ENCODE assay signal across 12 mouse cellular contexts in genomic region chr4:131484607-131485111, GRCm38 (mm10).
A peak's percentile ranks its signal among the peaks of the same experiment; 100 is the strongest.
DNase-seq lines count a peak whose midpoint lies in the region; ATAC-seq lines count a peak whose summit lies in the region.
"Had no signal": no experiment of that assay in that cellular context is flagged by ENCODE, and none has a peak within 500 bp of the region (broad histone marks: within the 10 kb centered on the region; RNA-seq: fewer than 3 reads in every experiment).

No protein-coding gene starts in this region.

- H3K36me3 ChIP-seq in midbrain, embryonic 10.5 days = no peaks in the 10 kb centered on the region
- no peaks in the 10 kb centered on the region for H3K36me3 ChIP-seq in midbrain, embryonic 11.5 days (ENCODE audit: control insufficient read depth, insufficient read depth, low read length)
- no peaks in the 10 kb centered on the region for H3K36me3 ChIP-seq in embryonic facial prominence, embryonic 14.5 days (ENCODE audit: control insufficient read depth, insufficient read depth, low read length)
- no peaks in the 10 kb centered on the region for H3K36me3 ChIP-seq in limb, embryonic 11.5 days (ENCODE audit: control insufficient read depth, insufficient read depth, low read length)
- H3K36me3 ChIP-seq: liver, embryonic 13.5 days had no signal

- peak overlapping the region; percentile 70 for H3K27ac ChIP-seq in midbrain, embryonic 10.5 days (replicated peaks)
- H3K27ac ChIP-seq in midbrain, embryonic 11.5 days (ENCODE audit: low read depth, low read length) = no peak overlapping the region
- H3K27ac ChIP-seq in embryonic facial prominence, embryonic 14.5 days (replicated peaks; ENCODE audit: low read depth, low read length) = peak overlapping the region; percentile 75
- peak overlapping the region; percentile 93 for H3K27ac ChIP-seq in limb, embryonic 11.5 days (replicated peaks; ENCODE audit: low read depth, low read length)
- H3K27ac ChIP-seq: liver, embryonic 13.5 days had no signal

- H3K4me1 ChIP-seq in midbrain, embryonic 10.5 days = peaks cover 44% of the 10 kb centered on the region
- no peaks in the 10 kb centered on the region for H3K4me1 ChIP-seq in midbrain, embryonic 11.5 days (ENCODE audit: control insufficient read depth, insufficient read depth, low read length)
- H3K4me1 ChIP-seq in embryonic facial prominence, embryonic 14.5 days (ENCODE audit: control insufficient read depth, insufficient read depth, low read length) = peaks cover 44% of the 10 kb centered on the region
- H3K4me1 ChIP-seq in limb, embryonic 11.5 days (ENCODE audit: control insufficient read depth, insufficient read depth, low read length) = peaks cover 74% of the 10 kb centered on the region
- H3K4me1 ChIP-seq: liver, embryonic 13.5 days had no signal

- H3K9ac ChIP-seq in midbrain, embryonic 11.5 days (ENCODE audit: low read length) = no peak overlapping the region
- H3K9ac ChIP-seq in embryonic facial prominence, embryonic 14.5 days (ENCODE audit: low read depth, low read length) = peak overlapping the region; percentile 45
- H3K9ac ChIP-seq in limb, embryonic 11.5 days (ENCODE audit: low read length) = peak overlapping the region; percentile 43; the same call in 1 of the 2 replicates
- H3K9ac ChIP-seq: liver, embryonic 13.5 days had no signal

- ATAC-seq in midbrain, embryonic 11.5 days (ENCODE audit: low FRiP score) = no peak
- ATAC-seq in embryonic facial prominence, embryonic 14.5 days (ENCODE audit: low read depth) = peak; percentile 56
- ATAC-seq in limb, embryonic 11.5 days (ENCODE audit: insufficient number of reproducible peaks, low FRiP score, low TSS enrichment, low read depth) = peak; percentile 78

- H3K4me3 ChIP-seq in midbrain, embryonic 10.5 days = no peak overlapping the region
- H3K4me3 ChIP-seq in midbrain, embryonic 11.5 days (ENCODE audit: low read depth, low read length) = no peak overlapping the region
- H3K4me3 ChIP-seq in embryonic facial prominence, embryonic 14.5 days (ENCODE audit: low read depth, low read length) = no peak overlapping the region
- H3K4me3 ChIP-seq in limb, embryonic 11.5 days (ENCODE audit: low read depth, low read length) = no peak overlapping the region
- H3K4me3 ChIP-seq: liver, embryonic 13.5 days; myocyte had no signal

- peak; percentile 34 for DNase-seq in midbrain, embryonic 10.5 days (ENCODE audit: low spot score)
- no peak for DNase-seq in midbrain, embryonic 11.5 days (ENCODE audit: low spot score, missing footprints)
- peak; percentile 92 for DNase-seq in embryonic facial prominence, embryonic 14.5 days (ENCODE audit: low spot score)
- peak; percentile 90 for DNase-seq in limb, embryonic 11.5 days (ENCODE audit: low spot score)
- DNase-seq in yolk sac, embryonic 10.5 days (ENCODE audit: low spot score) = peak; percentile 19
- DNase-seq in layer of hippocampus, postnatal 25 days (ENCODE audit: extremely low spot score in 1 of 2, low spot score in 1 of 2) = no peak
- no peak for DNase-seq in gastrocnemius, postnatal 25 days
- no peak for DNase-seq in layer of hippocampus, postnatal 14 days (ENCODE audit: low spot score in 2 of 2)
- DNase-seq: gastrocnemius, postnatal 14 days; kidney, adult 18-20 months; liver, embryonic 13.5 days had no signal

- no peak overlapping the region for H3K4me2 ChIP-seq in midbrain, embryonic 11.5 days
- peak overlapping the region; percentile 37 for H3K4me2 ChIP-seq in embryonic facial prominence, embryonic 14.5 days (ENCODE audit: low read depth, low read length)
- peak overlapping the region; percentile 27; the same call in 1 of the 2 replicates for H3K4me2 ChIP-seq in limb, embryonic 11.5 days (ENCODE audit: low read depth, severe bottlenecking)
- H3K4me2 ChIP-seq: liver, embryonic 13.5 days had no signal

- H3K9me3 ChIP-seq in midbrain, embryonic 10.5 days (replicated peaks) = no peaks in the 10 kb centered on the region
- H3K9me3 ChIP-seq in midbrain, embryonic 11.5 days (ENCODE audit: control insufficient read depth, low read length) = no peaks in the 10 kb centered on the region
- H3K9me3 ChIP-seq in embryonic facial prominence, embryonic 14.5 days (ENCODE audit: control insufficient read depth, low read length) = no peaks in the 10 kb centered on the region
- H3K9me3 ChIP-seq in limb, embryonic 11.5 days (ENCODE audit: control insufficient read depth, low read length) = no peaks in the 10 kb centered on the region
- H3K9me3 ChIP-seq: liver, embryonic 13.5 days had no signal

- 48% methylated on average over 14 of the region's 14 CpGs for WGBS in midbrain, embryonic 10.5 days
- 53% methylated on average over 14 of the region's 14 CpGs for WGBS in midbrain, embryonic 11.5 days
- 12% methylated on average over 14 of the region's 14 CpGs for WGBS in embryonic facial prominence, embryonic 14.5 days
- whole genome bisulfite sequencing in limb, embryonic 11.5 days = 5% methylated on average over 14 of the region's 14 CpGs

- H3K27me3 ChIP-seq in midbrain, embryonic 10.5 days (ENCODE audit: low read depth, poor library complexity, severe bottlenecking) = 0 out of 2 replicates have a peak, but pooled peaks cover 7% of the 10 kb centered on the region
- H3K27me3 ChIP-seq in midbrain, embryonic 11.5 days (ENCODE audit: control insufficient read depth, insufficient read depth, low read length) = no peaks in the 10 kb centered on the region
- H3K27me3 ChIP-seq in embryonic facial prominence, embryonic 14.5 days (replicated peaks; ENCODE audit: control insufficient read depth, insufficient read depth, low read length) = no peaks in the 10 kb centered on the region
- H3K27me3 ChIP-seq in limb, embryonic 11.5 days (ENCODE audit: control insufficient read depth, insufficient read depth, low read length) = no peaks in the 10 kb centered on the region
- H3K27me3 ChIP-seq: liver, embryonic 13.5 days had no signal

Comparison
In these comparisons a context has a peak if more than half of its experiments do, and no peak if none do; other contexts are left out.
1. DNase-seq: peak in midbrain, embryonic 10.5 days (single experiment), embryonic facial prominence, embryonic 14.5 days (single experiment), limb, embryonic 11.5 days (single experiment) and yolk sac, embryonic 10.5 days (single experiment); none in midbrain, embryonic 11.5 days (single experiment), layer of hippocampus, postnatal 25 days (0 of 2), gastrocnemius, postnatal 25 days (single experiment) and layer of hippocampus, postnatal 14 days (0 of 2).